ENCODE assay signal across 8 mouse cellular contexts in genomic region chr4:148899927-148900294, GRCm38 (mm10).
DNase-seq lines count a peak whose midpoint lies in the region; ATAC-seq and TF ChIP-seq lines count a peak whose summit lies in the region.

No protein-coding gene starts in this region.

- no peaks in the 10 kb centered on the region for H3K36me3 ChIP-seq in megakaryocyte, embryonic 14.5 days (replicated peaks; ENCODE audit: low read length)
- H3K36me3 ChIP-seq in forebrain, embryonic 13.5 days (ENCODE audit: poor library complexity, severe bottlenecking): no peaks in the 10 kb centered on the region
- H3K36me3 ChIP-seq in limb, embryonic 13.5 days: no peaks in the 10 kb centered on the region
- H3K36me3 ChIP-seq in small intestine, adult 2 months (ENCODE audit: control insufficient read depth, insufficient read depth, low read length): peaks cover 3% of the 10 kb centered on the region

- peaks cover 5% of the 10 kb centered on the region for H3K9me3 ChIP-seq in megakaryocyte, embryonic 14.5 days
- H3K9me3 ChIP-seq in forebrain, embryonic 13.5 days (replicated peaks): no peaks in the 10 kb centered on the region
- H3K9me3 ChIP-seq in limb, embryonic 13.5 days: no peaks in the 10 kb centered on the region

- no peak for TF ChIP-seq CTCF in small intestine, adult 2 months (IDR thresholded peaks at IDR 0.05; ENCODE audit: extremely low read depth, insufficient read length, insufficient replicate concordance, low read depth, low read length)

- H3K27ac ChIP-seq in forebrain, embryonic 13.5 days: peak overlapping the region; percentile 20; the same call in 1 of the 2 replicates
- no peak overlapping the region for H3K27ac ChIP-seq in limb, embryonic 13.5 days
- H3K27ac ChIP-seq in small intestine, adult 2 months (ENCODE audit: insufficient read depth, low read depth, low read length): peak overlapping the region; percentile 74

- no peak for DNase-seq in natural killer cell, adult 2 months (ENCODE audit: low spot score in 2 of 2)
- DNase-seq in cerebellum, adult 9-10 months: no peak
- DNase-seq in adrenal gland, postnatal 36 days: no peak

- no peak for ATAC-seq in megakaryocyte, adult 5-6 weeks (ENCODE audit: poor library complexity, severe bottlenecking)
- ATAC-seq in forebrain, embryonic 13.5 days: no peak
- ATAC-seq in limb, embryonic 13.5 days (ENCODE audit: low FRiP score, low read depth): peak; percentile 1; the same call in 1 of the 2 replicates

- H3K4me1 ChIP-seq in megakaryocyte, embryonic 14.5 days: peaks cover 18% of the 10 kb centered on the region
- H3K4me1 ChIP-seq in forebrain, embryonic 13.5 days: peaks cover 22% of the 10 kb centered on the region
- peaks cover 12% of the 10 kb centered on the region for H3K4me1 ChIP-seq in limb, embryonic 13.5 days
- H3K4me1 ChIP-seq in small intestine, adult 2 months (ENCODE audit: control insufficient read depth, insufficient read depth, insufficient read length, low read length): peaks cover 37% of the 10 kb centered on the region; the same call in 1 of the 2 replicates

- H3K4me3 ChIP-seq in megakaryocyte, embryonic 14.5 days (replicated peaks): peak overlapping the region; percentile 93
- peak overlapping the region; percentile 63 for H3K4me3 ChIP-seq in forebrain, embryonic 13.5 days
- H3K4me3 ChIP-seq in limb, embryonic 13.5 days: peak overlapping the region; percentile 65
- H3K4me3 ChIP-seq in small intestine, adult 2 months (ENCODE audit: low read depth, low read length): peak overlapping the region; percentile 91

- WGBS in forebrain, embryonic 13.5 days: 42% methylated on average over 1 of the region's 1 CpGs
- 22% methylated on average over 1 of the region's 1 CpGs for WGBS in limb, embryonic 13.5 days
- WGBS in small intestine, adult 2 months: 15% methylated on average over 1 of the region's 1 CpGs

- peaks cover 91% of the 10 kb centered on the region for H3K27me3 ChIP-seq in megakaryocyte, embryonic 14.5 days (replicated peaks)
- peaks cover 74% of the 10 kb centered on the region for H3K27me3 ChIP-seq in forebrain, embryonic 13.5 days
- peaks cover 84% of the 10 kb centered on the region for H3K27me3 ChIP-seq in limb, embryonic 13.5 days
- no peaks in the 10 kb centered on the region for H3K27me3 ChIP-seq in small intestine, adult 2 months (ENCODE audit: control insufficient read depth, insufficient read depth, low read length)

- TF ChIP-seq POLR2A in small intestine, adult 2 months (IDR thresholded peaks at IDR 0.05; ENCODE audit: low read depth, low read length): no peak

- H3K9ac ChIP-seq in forebrain, embryonic 13.5 days: peak overlapping the region; percentile 68; the same call in 1 of the 2 replicates
- no peak overlapping the region for H3K9ac ChIP-seq in limb, embryonic 13.5 days

- H3K4me2 ChIP-seq in forebrain, embryonic 13.5 days: peak overlapping the region; percentile 99
- H3K4me2 ChIP-seq in limb, embryonic 13.5 days (replicated peaks): peak overlapping the region; percentile 99
